Mouse (Mus musculus) heart, embryonic 10.5 days (tissue): ENCODE results near the gene Ttc24. TPM values are rescaled to one million over a fixed set of nuclear protein-coding genes. Genes with fewer than 3 reads are reported as not detected.

ENCODE experiments used
- DNase-seq: peaks from one replicate; pipeline ENCODE4 v3.0.0-alpha.2; 2017; ENCODE audit warnings: low spot score
- H3K27ac ChIP-seq: fragments of 300-500 bp; sonication (generic); 2 replicates; pipeline ENCODE4 v1.5.1; 2016; ENCODE audit warnings: mild to moderate bottlenecking
- H3K27me3 ChIP-seq: fragments of 300-500 bp; sonication (generic); 2 replicates; pipeline ENCODE4 v1.6.1; 2016; ENCODE audit warnings: mild to moderate bottlenecking; ENCODE audit not compliant: poor library complexity, insufficient read depth, severe bottlenecking
- H3K36me3 ChIP-seq: fragments of 300-500 bp; sonication (generic); 2 replicates; pipeline ENCODE4 v1.6.1; 2016; ENCODE audit warnings: mild to moderate bottlenecking, moderate library complexity
- H3K4me1 ChIP-seq: fragments of 300-500 bp; sonication (generic); 2 replicates; pipeline ENCODE4 v1.6.1; 2016; ENCODE audit warnings: mild to moderate bottlenecking
- H3K4me3 ChIP-seq: fragments of 300-500 bp; sonication (generic); 2 replicates; pipeline ENCODE4 v1.5.1; 2016; ENCODE audit warnings: mild to moderate bottlenecking, moderate library complexity
- H3K9me3 ChIP-seq: fragments of 300-500 bp; sonication (generic); 2 replicates; pipeline ENCODE4 v1.6.1; 2016; ENCODE audit warnings: mild to moderate bottlenecking, moderate library complexity
- WGBS: fragments of 180-500 bp; shearing (Covaris S2); methylation state at CpG from one replicate; pipeline ENCODE4 v1.1.7; 2016; 5-methylcytosine and 5-hydroxymethylcytosine counted together
- polyA plus RNA-seq: library from polyadenylated mRNA; unstranded; fragments of >200 nt; fragmentation: Nextera tagmentation; extraction: Ambion mirVana; gene quantifications from 2 replicates; pipeline ENCODE4 v1.2.1, GENCODE M21; 2016

The Ttc24 gene
- polyA plus RNA-seq, 1 experiment from 2014 or later, result 0.14 TPM

DNA sequence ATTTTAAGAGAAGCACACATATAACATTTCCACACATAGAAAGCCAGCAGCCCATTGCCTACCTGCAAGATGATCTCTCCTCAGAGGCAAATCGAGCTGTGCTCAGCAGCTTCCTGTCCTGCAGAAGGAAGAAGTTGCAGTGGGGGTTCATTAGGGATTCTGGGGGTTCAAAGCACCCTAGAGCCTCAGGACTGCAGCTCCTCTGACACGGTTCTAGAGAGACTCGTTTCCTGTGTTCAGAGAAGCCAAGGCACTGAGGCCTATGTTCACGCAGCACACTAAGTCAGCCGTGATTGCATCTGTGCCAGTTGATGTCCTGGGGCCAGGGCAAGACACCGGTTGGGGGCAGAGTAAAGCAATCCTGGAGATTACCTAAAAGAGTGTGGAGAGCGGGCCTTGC lies 51.3 kb downstream of the Ttc24 start:
- H3K27me3 ChIP-seq, result peaks cover 87% of the 10 kb centered on the region
- no peak overlapping the region for H3K4me3 ChIP-seq
- H3K4me1 ChIP-seq, result peaks cover 26% of the 10 kb centered on the region
- WGBS, result 61% methylated on average over 7 of the region's 7 CpGs
- H3K36me3 ChIP-seq, result no peaks in the 10 kb centered on the region
- DNase-seq, result no peak
- no peaks in the 10 kb centered on the region for H3K9me3 ChIP-seq
- no peak overlapping the region for H3K27ac ChIP-seq

DNA sequence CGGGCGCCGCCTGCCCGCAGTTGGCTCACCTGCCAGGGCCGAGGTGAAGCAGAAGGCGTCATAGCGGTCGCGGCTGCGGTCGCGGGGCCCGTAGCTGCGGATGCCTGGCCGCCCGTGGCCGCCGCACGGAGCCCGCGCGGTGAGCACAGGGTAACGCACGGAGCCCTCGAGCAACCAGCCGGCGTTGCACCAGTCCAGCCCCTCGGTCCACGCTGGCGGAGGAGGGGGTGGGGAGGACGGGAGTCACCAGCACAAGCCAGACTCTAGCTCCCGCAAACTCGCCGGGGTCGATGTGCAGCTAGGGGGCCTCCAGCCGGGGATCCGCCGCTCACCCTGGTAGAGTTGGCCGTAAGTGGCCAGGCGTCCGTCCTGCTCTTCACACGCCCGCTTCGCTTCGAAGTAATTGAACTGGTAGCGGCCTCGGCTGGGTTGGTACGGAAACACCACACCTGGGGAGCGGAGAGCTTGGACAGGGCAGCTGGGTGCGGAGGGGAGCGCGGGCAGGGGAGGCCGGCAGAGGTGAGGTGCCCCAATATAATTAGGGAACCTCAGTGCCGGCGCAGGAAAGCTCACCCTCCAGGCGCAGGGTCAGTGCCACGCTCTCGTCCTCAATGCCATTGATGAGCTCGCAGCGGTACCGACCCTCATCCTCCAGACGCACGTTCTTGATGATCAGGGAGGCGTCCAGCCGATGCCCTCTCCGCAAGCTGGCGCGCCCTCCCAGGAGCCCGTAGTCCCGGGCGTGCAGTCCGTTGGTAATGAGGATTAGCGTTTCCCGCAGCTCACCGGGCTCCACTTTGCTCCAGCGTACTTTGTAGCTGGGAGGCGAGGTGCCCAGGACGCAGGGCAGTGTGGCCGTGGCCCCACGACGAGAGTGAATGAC lies 54.7 kb downstream of the Ttc24 start:
- no peak for DNase-seq
- 0 out of 2 replicates have a peak overlapping the region, but pooled peaks have one; percentile 36 for H3K27ac ChIP-seq
- under 1% methylated on average over 81 of the region's 81 CpGs for WGBS
- H3K9me3 ChIP-seq, result no peaks in the 10 kb centered on the region
- H3K36me3 ChIP-seq, result no peaks in the 10 kb centered on the region
- H3K4me3 ChIP-seq, result peak overlapping the region; percentile 62
- peaks cover 83% of the 10 kb centered on the region for H3K27me3 ChIP-seq
- H3K4me1 ChIP-seq, result peaks cover 20% of the 10 kb centered on the region

DNA sequence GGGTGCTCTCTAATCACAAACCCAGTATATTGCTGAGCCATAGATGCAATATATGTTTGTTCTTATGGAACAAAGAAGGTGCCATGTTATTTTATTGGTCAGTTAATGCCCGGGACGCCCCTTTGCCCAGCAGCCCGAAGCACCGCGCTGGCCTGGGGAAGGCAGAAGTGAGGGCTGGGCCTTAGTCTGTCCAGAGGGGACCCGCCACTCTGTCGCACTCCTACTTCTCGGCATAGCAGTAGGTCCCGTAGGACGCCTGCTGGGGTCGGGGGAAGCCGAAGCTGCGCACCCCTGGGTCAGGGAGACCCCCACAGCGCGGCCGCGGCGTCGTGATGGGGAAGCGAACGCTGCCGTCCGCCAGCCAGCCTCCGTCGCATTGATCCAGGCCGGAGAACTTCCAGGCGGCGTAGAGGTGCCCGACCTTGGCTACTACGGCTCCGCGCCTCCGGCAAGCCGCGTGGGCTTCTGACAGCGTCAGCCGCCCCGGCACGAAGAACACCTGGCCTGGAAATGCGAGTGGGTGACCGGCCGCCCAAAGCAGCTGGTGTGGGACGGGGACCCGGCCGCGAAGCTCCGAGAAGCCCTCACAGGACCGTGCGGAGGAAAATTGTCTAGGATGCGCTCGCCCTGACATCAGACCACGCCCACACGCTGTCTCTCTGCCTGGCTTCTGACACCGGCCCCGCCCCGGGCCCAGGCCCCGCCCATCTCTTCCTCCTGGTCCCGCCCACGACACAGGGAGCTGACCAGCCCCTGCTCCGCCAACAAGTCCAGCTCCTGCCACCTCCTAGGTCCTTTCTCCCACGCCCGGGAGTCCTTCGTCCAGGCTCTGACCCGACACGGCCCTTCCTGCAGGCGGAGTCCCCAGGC lies 55.5 kb downstream of the Ttc24 start:
- Histone ChIP-seq H3K9me3 (no peaks in the 10 kb centered on the region), H3K27me3 (peaks cover 86% of the 10 kb centered on the region), H3K4me1 (peaks cover 20% of the 10 kb centered on the region), H3K36me3 (no peaks in the 10 kb centered on the region), H3K27ac (0 out of 2 replicates have a peak overlapping the region, but pooled peaks have one; percentile 36), H3K4me3 (peak overlapping the region; percentile 62)
- peak; percentile 96 for DNase-seq
- 2% methylated on average over 66 of the region's 66 CpGs for WGBS

Other genes starting within 250 kb of the Ttc24 start
- gene Sh2d2a, start 231.5 kb downstream of the Ttc24 start, polyA plus RNA-seq, result 0.20 and 0.23 TPM in 2 replicates
- 11.8 and 13.6 TPM in 2 replicates for gene Prcc, start 192.7 kb downstream of the Ttc24 start, polyA plus RNA-seq
- gene Hdgf, start 172.0 kb downstream of the Ttc24 start, polyA plus RNA-seq, result 182 and 248 TPM in 2 replicates
- gene Mrpl24, start 158.8 kb downstream of the Ttc24 start, polyA plus RNA-seq, result 64.2 and 71.3 TPM in 2 replicates
- gene Isg20l2, start 148.0 kb downstream of the Ttc24 start, polyA plus RNA-seq, result 39.6 and 55.1 TPM in 2 replicates
- 16.8 and 21.0 TPM in 2 replicates for gene Rrnad1, start 147.6 kb downstream of the Ttc24 start, polyA plus RNA-seq
- 35.8 and 126 TPM in 2 replicates for gene Crabp2, start 129.6 kb downstream of the Ttc24 start, polyA plus RNA-seq
- gene Nes, start 107.2 kb downstream of the Ttc24 start, polyA plus RNA-seq, result 25.0 and 28.8 TPM in 2 replicates
- gene Bcan, start 78.1 kb downstream of the Ttc24 start, polyA plus RNA-seq, result 0.05 TPM in 1 of 2 replicates, not detected in the other
- gene Hapln2, start 50.7 kb downstream of the Ttc24 start, polyA plus RNA-seq, result 0.07 and 0.08 TPM in 2 replicates
- 28.5 and 47.0 TPM in 2 replicates for gene Gpatch4, start 35.2 kb downstream of the Ttc24 start, polyA plus RNA-seq
- 143 and 148 TPM in 2 replicates for gene Naxe, start 19.8 kb downstream of the Ttc24 start, polyA plus RNA-seq
- gene Iqgap3, start 3.7 kb upstream of the Ttc24 start, polyA plus RNA-seq, result 22.0 and 27.4 TPM in 2 replicates
- 35.8 and 47.3 TPM in 2 replicates for gene Mef2d, start 64.1 kb upstream of the Ttc24 start, polyA plus RNA-seq
- 0.09 and 8.2 TPM in 2 replicates for gene Rhbg, start 176.4 kb upstream of the Ttc24 start, polyA plus RNA-seq
- 0.29 and 0.43 TPM in 2 replicates for gene Gm38392, start 208.9 kb upstream of the Ttc24 start, polyA plus RNA-seq
- gene Tsacc, start 218.7 kb upstream of the Ttc24 start, polyA plus RNA-seq, result 14.0 and 17.0 TPM in 2 replicates
- 626 and 718 TPM in 2 replicates for gene Cct3, start 218.8 kb upstream of the Ttc24 start, polyA plus RNA-seq
- gene Glmp, start 246.7 kb upstream of the Ttc24 start, polyA plus RNA-seq, result 164 and 179 TPM in 2 replicates